Mouse (Mus musculus): ENCODE data around the gene Mertk.

Gene Mertk

DNA sequence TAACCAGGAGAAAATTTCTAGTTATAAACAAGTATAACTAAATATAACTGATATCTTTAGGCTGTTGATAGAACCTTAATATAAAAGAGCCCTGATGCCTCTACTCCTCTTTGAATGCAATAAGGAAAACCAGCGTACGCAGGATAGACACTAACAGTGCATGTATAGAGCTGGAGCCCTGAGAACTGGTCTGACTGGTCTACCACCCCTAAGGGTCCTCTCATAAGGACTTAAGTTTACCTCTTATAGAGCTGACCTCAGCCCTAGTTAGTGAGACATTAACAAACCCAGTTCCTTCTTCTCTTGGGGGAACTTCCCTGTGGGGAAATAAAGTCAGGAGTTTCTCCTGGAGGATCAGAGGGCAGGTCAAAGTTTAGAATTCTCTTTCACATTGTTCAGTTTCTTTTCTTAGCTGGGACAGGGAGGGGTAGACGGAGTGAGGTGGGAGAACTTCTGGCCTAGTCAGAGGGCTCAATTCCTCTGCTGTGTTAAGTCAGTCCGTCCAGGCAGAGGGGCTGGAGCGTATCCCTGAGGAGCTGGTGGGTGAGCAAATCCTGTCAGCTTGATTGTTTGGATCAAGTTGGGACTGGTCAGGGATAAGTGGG, 23.5 kb downstream of the Mertk start:
- DNase-seq (ENCODE audit: low spot score), result no peak

DNA sequence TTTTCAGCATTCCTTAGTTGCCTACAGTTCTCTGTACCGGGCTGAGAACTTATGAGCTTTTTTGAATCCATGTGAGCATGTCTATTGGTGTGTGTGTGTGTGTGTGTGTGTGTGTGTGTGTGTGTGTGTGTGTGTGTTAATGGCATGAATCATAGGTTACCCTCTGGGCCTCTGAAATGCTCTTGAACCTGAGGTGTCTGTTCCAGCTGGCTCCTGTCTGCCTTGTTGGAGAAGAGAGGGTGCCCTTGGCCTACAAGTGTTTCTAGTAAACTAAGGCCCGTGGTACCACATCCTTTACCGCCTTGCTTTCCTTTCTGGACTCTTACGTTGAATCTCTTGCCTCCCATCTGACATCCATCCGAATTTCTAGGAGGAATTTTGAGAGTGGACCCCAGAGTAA, 27.3 kb downstream of the Mertk start:
- DNase-seq (ENCODE audit: low spot score), result no peak

- no peak for DNase-seq (ENCODE audit: low spot score)
Measured at GRCm38 (mm10) chr2:128726626-128727025, 27.9 kb downstream of the Mertk start.

GRCm38 (mm10) chr2:128727552-128727951, 28.8 kb downstream of the Mertk start:
- DNase-seq (ENCODE audit: low spot score), result no peak

DNA sequence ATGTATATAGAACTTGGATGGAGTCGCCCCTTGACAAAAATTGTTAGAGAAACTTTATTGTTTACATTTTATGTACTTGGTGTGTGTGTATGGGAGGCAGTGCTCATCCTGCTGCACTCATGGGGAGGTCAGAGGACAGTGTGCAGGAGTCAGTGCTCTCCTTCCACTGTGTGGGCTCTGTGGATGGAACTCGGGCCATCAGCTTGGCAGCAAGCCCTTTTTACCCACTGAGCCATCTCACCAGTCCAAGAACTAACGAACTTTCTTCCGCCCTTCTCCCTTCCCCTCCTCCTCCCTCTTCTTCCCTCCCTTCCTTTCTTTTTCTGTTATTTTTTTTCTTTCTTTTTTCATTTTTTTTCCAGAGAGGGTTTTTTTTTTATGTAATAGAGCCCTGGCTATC, 29.3 kb downstream of the Mertk start:
- no peak for DNase-seq (ENCODE audit: low spot score)

DNA sequence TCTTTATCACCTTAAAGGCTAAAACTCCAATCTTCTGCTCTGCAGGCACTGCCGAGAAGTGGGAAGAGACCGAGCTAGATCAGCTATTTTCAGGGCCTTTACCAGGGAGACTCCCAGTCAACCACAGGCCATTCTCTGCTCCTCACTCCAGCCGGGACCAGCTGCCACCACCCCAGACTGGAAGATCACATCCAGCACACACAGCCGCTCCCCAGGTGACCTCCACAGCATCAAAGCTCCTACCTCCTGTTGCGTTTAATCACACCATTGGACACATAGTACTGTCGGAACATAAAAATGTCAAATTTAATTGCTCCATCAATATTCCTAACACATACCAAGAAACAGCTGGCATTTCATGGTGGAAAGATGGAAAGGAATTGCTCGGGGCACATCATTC, 30.4 kb downstream of the Mertk start:
- DNase-seq (ENCODE audit: low spot score), result no peak

DNA sequence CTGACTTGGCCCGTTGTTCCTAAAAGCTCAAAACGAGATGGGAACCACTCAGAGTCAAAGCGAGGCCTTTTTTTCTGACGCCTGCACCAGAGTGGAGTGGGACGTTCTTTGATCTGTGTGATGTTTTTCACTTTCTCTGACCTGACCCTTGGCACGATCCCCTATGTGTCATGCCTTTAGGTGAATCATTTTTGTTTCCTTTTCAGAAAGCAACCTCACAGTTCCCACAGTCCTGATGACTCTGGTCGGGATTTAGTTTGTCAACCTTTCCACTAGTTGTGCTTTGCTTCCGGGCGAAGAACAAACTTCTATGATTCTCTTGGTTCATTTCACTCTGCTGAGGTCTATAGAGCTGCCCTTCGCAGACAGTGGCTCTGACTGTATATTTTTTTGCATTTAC, 32.8 kb downstream of the Mertk start:
- no peak for DNase-seq (ENCODE audit: low spot score)

GRCm38 (mm10) chr2:128731951-128732350, 33.2 kb downstream of the Mertk start:
- DNase-seq (ENCODE audit: low spot score), result no peak

GRCm38 (mm10) chr2:128735089-128735488, 36.3 kb downstream of the Mertk start:
- DNase-seq (ENCODE audit: low spot score), result no peak

- no peak for DNase-seq (ENCODE audit: low spot score)
Measured at GRCm38 (mm10) chr2:128737051-128737450, 38.3 kb downstream of the Mertk start.

- DNase-seq (ENCODE audit: low spot score), result no peak
Measured at GRCm38 (mm10) chr2:128737796-128738195, 39.0 kb downstream of the Mertk start.

- no peak for DNase-seq (ENCODE audit: low spot score)
Measured at GRCm38 (mm10) chr2:128738725-128739258, 40.0 kb downstream of the Mertk start.

- DNase-seq (ENCODE audit: low spot score), result no peak
Measured at GRCm38 (mm10) chr2:128745879-128746620, 47.3 kb downstream of the Mertk start.

DNA sequence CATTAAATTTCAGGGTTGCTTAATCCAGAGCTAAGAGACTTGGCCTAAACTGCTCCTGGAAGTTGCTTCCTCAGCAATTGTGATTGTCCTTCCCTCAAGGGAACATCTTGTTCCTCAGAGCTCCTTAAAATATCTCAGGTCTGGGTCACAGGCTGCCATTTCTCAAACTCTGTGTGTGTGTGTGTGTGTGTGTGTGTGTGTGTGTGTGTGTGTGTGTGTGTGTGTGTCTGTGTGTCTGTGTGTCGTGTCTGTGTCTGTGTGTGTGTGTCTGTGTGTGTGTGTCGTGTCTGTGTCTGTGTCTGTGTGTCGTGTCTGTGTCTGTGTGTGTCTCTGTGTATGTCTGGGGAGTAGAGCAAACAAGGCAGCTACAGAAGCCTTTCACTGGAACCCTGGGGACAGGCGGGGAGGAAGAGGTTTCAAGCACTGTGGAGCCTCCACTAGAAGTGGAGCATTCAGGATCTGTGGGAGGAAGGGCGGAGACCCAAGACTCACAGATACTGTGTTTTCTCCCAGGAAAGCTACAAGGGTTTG, 47.9 kb downstream of the Mertk start:
- no peak for DNase-seq (ENCODE audit: low spot score)

- no peak for DNase-seq (ENCODE audit: low spot score)
Measured at GRCm38 (mm10) chr2:128747433-128748028, 48.8 kb downstream of the Mertk start.

- DNase-seq (ENCODE audit: low spot score), result no peak
Measured at GRCm38 (mm10) chr2:128748171-128748570, 49.4 kb downstream of the Mertk start.

- no peak for DNase-seq (ENCODE audit: low spot score)
Measured at GRCm38 (mm10) chr2:128751030-128751429, 52.3 kb downstream of the Mertk start.

- no peak for DNase-seq (ENCODE audit: low spot score)
Measured at GRCm38 (mm10) chr2:128753295-128753873, 54.6 kb downstream of the Mertk start.

DNA sequence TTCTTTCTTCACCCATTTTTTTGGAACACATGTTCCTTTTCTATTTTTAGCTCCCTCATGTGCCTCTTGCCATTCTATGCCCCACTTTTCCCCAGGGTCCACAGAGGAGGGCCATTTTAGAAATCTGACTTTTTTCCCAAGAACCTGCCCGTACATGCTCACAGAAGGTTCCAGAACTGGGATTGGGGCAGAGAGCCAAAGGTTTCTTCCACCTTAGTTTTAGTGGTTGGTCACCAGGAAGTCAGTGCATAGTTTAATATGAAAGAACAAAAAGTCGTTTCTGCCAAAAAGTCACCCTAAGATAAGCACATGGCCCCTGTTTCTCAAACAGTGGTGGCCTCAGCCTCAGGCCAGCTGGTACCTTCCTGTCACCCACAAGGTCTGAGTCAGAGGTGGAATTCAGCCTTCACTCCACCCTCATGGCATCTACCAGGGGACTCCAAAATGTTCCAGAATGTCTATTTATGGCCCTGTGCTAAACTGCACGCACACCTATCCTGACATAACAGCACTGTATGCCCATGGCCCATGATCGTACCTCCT, 56.5 kb downstream of the Mertk start:
- no peak for DNase-seq (ENCODE audit: low spot score)

DNA sequence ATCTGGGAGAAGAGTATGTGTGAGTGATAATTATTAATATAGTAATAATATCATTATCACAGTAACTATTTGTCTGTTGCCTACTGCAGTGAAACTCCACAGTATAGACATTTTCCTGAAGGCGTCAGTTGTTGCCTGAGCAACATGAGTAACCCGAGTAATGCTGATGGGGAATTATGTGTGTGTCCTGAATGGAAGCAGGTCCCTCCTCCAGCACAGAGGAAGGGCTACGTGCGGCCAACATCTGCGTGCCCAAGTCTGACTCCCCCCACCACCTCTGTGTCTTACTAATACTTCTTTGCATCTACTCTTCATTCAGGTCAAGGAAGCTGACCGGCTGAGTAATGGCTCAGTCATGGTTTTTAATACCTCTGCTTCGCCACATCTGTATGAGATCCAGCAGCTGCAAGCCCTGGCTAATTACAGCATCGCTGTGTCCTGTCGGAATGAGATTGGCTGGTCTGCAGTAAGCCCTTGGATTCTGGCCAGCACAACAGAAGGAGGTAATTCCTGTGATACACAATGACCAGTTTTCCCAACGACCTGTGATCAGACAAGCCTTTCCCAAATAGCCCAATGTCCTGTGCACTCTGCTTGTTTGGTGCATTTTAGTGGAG, 60.1 kb downstream of the Mertk start:
- no peak for DNase-seq (ENCODE audit: low spot score)

DNA sequence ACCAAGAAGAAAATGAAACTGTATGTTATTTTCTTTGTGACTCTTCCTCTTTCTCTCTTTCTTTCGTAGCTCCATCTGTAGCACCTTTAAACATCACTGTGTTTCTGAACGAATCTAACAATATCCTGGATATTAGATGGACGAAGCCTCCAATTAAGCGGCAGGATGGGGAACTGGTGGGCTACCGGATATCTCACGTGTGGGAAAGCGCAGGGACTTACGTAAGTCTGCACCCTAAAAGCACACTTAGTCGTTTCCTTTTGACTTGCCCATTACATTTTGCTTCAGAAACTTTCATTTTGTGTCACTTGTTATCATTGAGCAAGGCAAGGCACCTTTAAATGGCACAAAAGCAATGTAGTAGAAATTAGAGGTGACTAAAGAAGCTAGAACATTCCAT, 63.3 kb downstream of the Mertk start:
- no peak for DNase-seq (ENCODE audit: low spot score)

GRCm38 (mm10) chr2:128765787-128766186, 67.0 kb downstream of the Mertk start:
- DNase-seq (ENCODE audit: low spot score), result no peak

Measured in spleen, adult 12 weeks (tissue).